Mouse (Mus musculus) liver, embryonic 15.5 days (tissue): ENCODE results near the gene Rit1. TPM values are rescaled to one million over a fixed set of nuclear protein-coding genes. Genes with fewer than 3 reads are reported as not detected.
"Not testable (repeated sequence)": the region's sequence is repeated elsewhere in the genome, so short reads cannot be mapped to it uniquely, and the experiment has no call there.

ENCODE experiments used
- ATAC-seq: fragments of 200-750 bp; cut with Nextera tagmentation; 2 replicates; pipeline ENCODE4 v1.8.0; 2017; ENCODE audit warnings: moderate number of reproducible peaks, mild to moderate bottlenecking, moderate library complexity; ENCODE audit not compliant: insufficient read depth
- H3K27ac ChIP-seq: fragments of 300-500 bp; sonication (generic); replicated peaks from 2 replicates; pipeline ENCODE4 v1.5.1; 2015; ENCODE audit warnings: mild to moderate bottlenecking, inconsistent platforms
- H3K27me3 ChIP-seq: fragments of 300-500 bp; sonication (generic); 2 replicates; pipeline ENCODE4 v1.6.1; 2015; ENCODE audit warnings: mild to moderate bottlenecking, inconsistent platforms
- H3K36me3 ChIP-seq: fragments of 300-500 bp; sonication (generic); replicated peaks from 2 replicates; pipeline ENCODE4 v1.6.1; 2015; ENCODE audit warnings: moderate library complexity, mild to moderate bottlenecking, inconsistent platforms
- H3K4me1 ChIP-seq: fragments of 300-500 bp; sonication (generic); replicated peaks from 2 replicates; pipeline ENCODE4 v1.6.1; 2015; ENCODE audit warnings: inconsistent platforms
- H3K4me2 ChIP-seq: fragments of 300-500 bp; sonication (generic); 2 replicates; pipeline ENCODE4 v1.6.1; 2015; ENCODE audit warnings: moderate library complexity, mild to moderate bottlenecking, inconsistent platforms
- H3K4me3 ChIP-seq: fragments of 300-500 bp; sonication (generic); replicated peaks from 2 replicates; pipeline ENCODE4 v1.5.1; 2015; ENCODE audit warnings: mild to moderate bottlenecking, inconsistent platforms
- H3K9ac ChIP-seq: fragments of 300-500 bp; sonication (generic); 2 replicates; pipeline ENCODE4 v1.6.1; 2015; ENCODE audit warnings: moderate library complexity, mild to moderate bottlenecking, inconsistent platforms
- H3K9me3 ChIP-seq: fragments of 300-500 bp; sonication (generic); replicated peaks from 2 replicates; pipeline ENCODE4 v1.6.1; 2016; ENCODE audit warnings: inconsistent platforms
- WGBS: fragments of 180-500 bp; shearing (Covaris S2); methylation state at CpG from one replicate; pipeline ENCODE4 v1.1.7; 2015; ENCODE audit warnings: mixed read lengths; ENCODE audit not compliant: insufficient replicate concordance; 5-methylcytosine and 5-hydroxymethylcytosine counted together
- polyA plus RNA-seq: library from polyadenylated mRNA; unstranded; fragments of >200 nt; fragmentation: Nextera tagmentation; extraction: Ambion mirVana; gene quantifications from 2 replicates; pipeline ENCODE4 v1.2.1, GENCODE M21; 2015

Rit1 gene
- polyA plus RNA-seq, 1 experiment from 2014 or later = 32.3 TPM

- Histone ChIP-seq H3K36me3 (no peaks in the 10 kb centered on the region), H3K27ac (no peak overlapping the region), H3K9me3 (no peaks in the 10 kb centered on the region), H3K27me3 (no peaks in the 10 kb centered on the region), H3K9ac (no peak overlapping the region), H3K4me1 (peaks cover 5% of the 10 kb centered on the region), H3K4me2 (no peak overlapping the region), H3K4me3 (no peak overlapping the region)
- 69% methylated on average over 9 of the region's 9 CpGs for WGBS
- ATAC-seq = no peak
Observed at GRCm38 (mm10) chr3:88745534-88745933, 28.9 kb downstream of the Rit1 start.

GRCm38 (mm10) chr3:88746139-88746870 is 29.7 kb downstream of the Rit1 start:
- H3K27ac ChIP-seq = no peak overlapping the region
- H3K4me2 ChIP-seq = no peak overlapping the region
- no peaks in the 10 kb centered on the region for H3K27me3 ChIP-seq
- no peak for ATAC-seq
- WGBS = 77% methylated on average over 15 of the region's 15 CpGs
- H3K9ac ChIP-seq = no peak overlapping the region
- H3K4me1 ChIP-seq = peaks cover 5% of the 10 kb centered on the region
- H3K4me3 ChIP-seq = no peak overlapping the region
- no peaks in the 10 kb centered on the region for H3K36me3 ChIP-seq
- H3K9me3 ChIP-seq = no peaks in the 10 kb centered on the region

- H3K9me3 ChIP-seq = no peaks in the 10 kb centered on the region
Observed at GRCm38 (mm10) chr3:88746871-88747231, 30.2 kb downstream of the Rit1 start.

GRCm38 (mm10) chr3:88754283-88754682 is 37.6 kb downstream of the Rit1 start:
- 35% methylated on average over 4 of the region's 4 CpGs for WGBS
- ATAC-seq = no peak

More at GRCm38 (mm10) chr3:88746871-88747231, 30.2 kb downstream of the Rit1 start:
- 36% methylated on average over 4 of the region's 4 CpGs for WGBS
- Histone ChIP-seq H3K9ac (no peak overlapping the region), H3K4me2 (no peak overlapping the region), H3K27me3 (no peaks in the 10 kb centered on the region), H3K4me3 (no peak overlapping the region), H3K36me3 (no peaks in the 10 kb centered on the region), H3K4me1 (peaks cover 5% of the 10 kb centered on the region), H3K27ac (no peak overlapping the region)
- ATAC-seq = 0 out of 2 replicates have a peak, but pooled peaks have one; percentile 9

GRCm38 (mm10) chr3:88755541-88755940 is 38.9 kb downstream of the Rit1 start:
- no peak overlapping the region for H3K4me2 ChIP-seq
- H3K9ac ChIP-seq = no peak overlapping the region
- no peak overlapping the region for H3K27ac ChIP-seq
- no peak for ATAC-seq
- H3K36me3 ChIP-seq = no peaks in the 10 kb centered on the region
- no peaks in the 10 kb centered on the region for H3K9me3 ChIP-seq
- no peak overlapping the region for H3K4me3 ChIP-seq
- H3K4me1 ChIP-seq = peaks cover 9% of the 10 kb centered on the region
- H3K27me3 ChIP-seq = no peaks in the 10 kb centered on the region
- 43% methylated on average over 3 of the region's 3 CpGs for WGBS

More at GRCm38 (mm10) chr3:88754283-88754682, 37.6 kb downstream of the Rit1 start:
- Histone ChIP-seq H3K27me3 (no peaks in the 10 kb centered on the region), H3K4me2 (no peak overlapping the region), H3K36me3 (no peaks in the 10 kb centered on the region), H3K4me1 (peaks cover 9% of the 10 kb centered on the region), H3K27ac (no peak overlapping the region), H3K4me3 (no peak overlapping the region), H3K9me3 (no peaks in the 10 kb centered on the region), H3K9ac (no peak overlapping the region)

GRCm38 (mm10) chr3:88756276-88756675 is 39.6 kb downstream of the Rit1 start:
- 47% methylated on average over 4 of the region's 4 CpGs for WGBS
- Histone ChIP-seq H3K36me3 (no peaks in the 10 kb centered on the region), H3K4me1 (peaks cover 9% of the 10 kb centered on the region), H3K4me3 (no peak overlapping the region), H3K9ac (no peak overlapping the region), H3K27me3 (no peaks in the 10 kb centered on the region), H3K4me2 (no peak overlapping the region), H3K9me3 (no peaks in the 10 kb centered on the region), H3K27ac (no peak overlapping the region)
- no peak for ATAC-seq

- Histone ChIP-seq H3K9me3 (no peaks in the 10 kb centered on the region), H3K4me2 (no peak overlapping the region; the same call in 1 of the 2 replicates), H3K9ac (no peak overlapping the region), H3K4me3 (no peak overlapping the region), H3K27me3 (no peaks in the 10 kb centered on the region), H3K4me1 (peaks cover 9% of the 10 kb centered on the region), H3K36me3 (no peaks in the 10 kb centered on the region), H3K27ac (no peak overlapping the region)
- ATAC-seq = no peak
- 11% methylated on average over 5 of the region's 5 CpGs for WGBS
Observed at GRCm38 (mm10) chr3:88758045-88758500, 41.4 kb downstream of the Rit1 start.

DNA sequence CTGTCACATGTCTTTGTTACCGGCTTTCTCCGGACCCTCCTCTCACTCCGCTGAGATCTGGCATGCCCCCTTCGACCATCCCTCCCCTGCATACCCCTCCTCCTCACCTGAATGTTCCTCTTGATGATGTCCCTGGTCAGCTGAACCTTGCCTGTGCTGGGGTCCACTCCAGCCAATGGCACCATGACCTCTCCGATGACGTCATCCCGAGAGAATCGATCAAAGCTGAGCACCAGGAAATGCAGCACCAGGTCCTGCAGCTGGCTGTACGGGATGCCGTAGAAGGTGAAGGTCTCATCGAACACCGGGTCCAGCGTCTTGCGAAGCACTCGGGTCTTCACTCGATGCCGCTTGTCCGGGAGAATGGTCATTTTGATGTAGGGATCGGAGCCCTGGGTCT is 45.0 kb downstream of the Rit1 start:
- ATAC-seq = no peak
- Histone ChIP-seq H3K36me3 (no peaks in the 10 kb centered on the region), H3K9ac (no peak overlapping the region), H3K4me2 (no peak overlapping the region), H3K27ac (no peak overlapping the region), H3K27me3 (no peaks in the 10 kb centered on the region), H3K4me3 (no peak overlapping the region), H3K4me1 (peaks cover 9% of the 10 kb centered on the region), H3K9me3 (no peaks in the 10 kb centered on the region)
- 81% methylated on average over 19 of the region's 19 CpGs for WGBS

GRCm38 (mm10) chr3:88762401-88762831 is 45.8 kb downstream of the Rit1 start:
- WGBS = 36% methylated on average over 6 of the region's 6 CpGs
- Histone ChIP-seq H3K27ac (no peak overlapping the region), H3K9ac (no peak overlapping the region), H3K4me3 (no peak overlapping the region), H3K4me2 (no peak overlapping the region), H3K9me3 (no peaks in the 10 kb centered on the region), H3K36me3 (no peaks in the 10 kb centered on the region), H3K27me3 (no peaks in the 10 kb centered on the region), H3K4me1 (peaks cover 9% of the 10 kb centered on the region)
- no peak for ATAC-seq

- not testable (repeated sequence) for H3K9me3 ChIP-seq, H3K27ac ChIP-seq, H3K27me3 ChIP-seq, H3K4me1 ChIP-seq, H3K36me3 ChIP-seq, H3K9ac ChIP-seq
- ATAC-seq = peak; percentile 28
- Histone ChIP-seq H3K4me3 (peak overlapping the region; percentile 40), H3K4me2 (peak overlapping the region; percentile 65)
- WGBS = 3% methylated on average over 23 of the region's 28 CpGs
Observed at GRCm38 (mm10) chr3:88771189-88771940, 54.7 kb downstream of the Rit1 start.

DNA sequence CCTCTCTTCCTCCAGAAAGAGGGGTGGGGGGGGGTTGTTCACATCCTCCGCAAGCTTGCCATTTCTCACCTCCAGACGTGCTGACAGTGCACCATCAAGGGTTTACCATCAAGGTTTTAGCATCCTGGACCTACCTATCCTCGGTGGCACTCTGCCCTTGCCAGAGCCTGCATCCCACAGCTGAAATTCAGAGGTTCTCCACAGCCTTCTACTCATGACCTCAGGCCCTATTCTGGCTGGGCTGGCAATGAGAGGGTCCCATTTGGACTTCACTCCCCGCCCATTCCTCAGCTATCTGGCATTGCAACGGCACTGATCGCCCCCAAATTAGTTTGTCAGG is 55.3 kb downstream of the Rit1 start:
- not testable (repeated sequence) for H3K9me3 ChIP-seq, H3K27me3 ChIP-seq, H3K4me1 ChIP-seq, H3K36me3 ChIP-seq, H3K9ac ChIP-seq, ATAC-seq, H3K27ac ChIP-seq
- H3K4me2 ChIP-seq = peak overlapping the region; percentile 65
- WGBS = 33% methylated on average over 2 of the region's 6 CpGs
- peak overlapping the region; percentile 40 for H3K4me3 ChIP-seq
